Mouse (Mus musculus): ENCODE measurements around the gene Slc35f5. TPM values are rescaled to one million over a fixed set of nuclear protein-coding genes. Genes with fewer than 3 reads are reported as not detected.
"Not testable (repeated sequence)": the region's sequence is repeated elsewhere in the genome, so short reads cannot be mapped to it uniquely, and the experiment has no call there.

The Slc35f5 gene
- polyA plus RNA-seq (2016; fragmentation: Nextera tagmentation; extraction: Ambion mirVana), result 21.2 and 21.3 TPM in 2 replicates

GRCm38 (mm10) chr1:125560259-125561192 is at the start of gene Slc35f5:
TSS of gene Slc35f5 (plus strand) at chr1:125560595.
- no peaks in the 10 kb centered on the region for H3K27me3 ChIP-seq (ENCODE audit: insufficient read depth, poor library complexity, severe bottlenecking)
- H3K27ac ChIP-seq, result peak within 1 kb of the TSS; percentile 92
- no peaks in the 10 kb centered on the region for H3K9me3 ChIP-seq
- peak; percentile 97 for DNase-seq (ENCODE audit: low spot score)
- WGBS, result under 1% methylated on average over 61 of the region's 61 CpGs
- no peaks in the 10 kb centered on the region for H3K36me3 ChIP-seq
- H3K4me3 ChIP-seq, result peak within 1 kb of the TSS; percentile 87
- H3K4me1 ChIP-seq (replicated peaks), result peaks cover 15% of the 10 kb centered on the region

- Histone ChIP-seq H3K9me3 (no peaks in the 10 kb centered on the region), H3K27ac (no peak overlapping the region), H3K27me3 (ENCODE audit: insufficient read depth, poor library complexity, severe bottlenecking) (no peaks in the 10 kb centered on the region), H3K4me3 (no peak overlapping the region), H3K4me1 (replicated peaks) (no peaks in the 10 kb centered on the region), H3K36me3 (no peaks in the 10 kb centered on the region)
- DNase-seq (ENCODE audit: low spot score), result no peak
- WGBS, result 89% methylated on average over 5 of the region's 5 CpGs
These were observed 45.7 kb upstream of the Slc35f5 start for GRCm38 (mm10) chr1:125514706-125515105.

GRCm38 (mm10) chr1:125516910-125517659 is 43.3 kb upstream of the Slc35f5 start:
- no peaks in the 10 kb centered on the region for H3K4me1 ChIP-seq (replicated peaks)
- whole genome bisulfite sequencing, result 81% methylated on average over 7 of the region's 7 CpGs
- no peak for DNase-seq (ENCODE audit: low spot score)
- no peak overlapping the region for H3K27ac ChIP-seq
- H3K9me3 ChIP-seq, result no peaks in the 10 kb centered on the region
- no peaks in the 10 kb centered on the region for H3K27me3 ChIP-seq (ENCODE audit: insufficient read depth, poor library complexity, severe bottlenecking)
- H3K4me3 ChIP-seq, result no peak overlapping the region
- H3K36me3 ChIP-seq, result no peaks in the 10 kb centered on the region

GRCm38 (mm10) chr1:125519107-125519611 is 41.2 kb upstream of the Slc35f5 start:
- no peaks in the 10 kb centered on the region for H3K9me3 ChIP-seq
- no peaks in the 10 kb centered on the region for H3K27me3 ChIP-seq (ENCODE audit: insufficient read depth, poor library complexity, severe bottlenecking)
- H3K4me1 ChIP-seq (replicated peaks), result no peaks in the 10 kb centered on the region
- no peak overlapping the region for H3K27ac ChIP-seq
- 65% methylated on average over 5 of the region's 5 CpGs for WGBS
- H3K36me3 ChIP-seq, result no peaks in the 10 kb centered on the region
- no peak for DNase-seq (ENCODE audit: low spot score)
- H3K4me3 ChIP-seq, result no peak overlapping the region

- no peaks in the 10 kb centered on the region for H3K36me3 ChIP-seq
- H3K4me1 ChIP-seq (replicated peaks), result no peaks in the 10 kb centered on the region
- no peak overlapping the region for H3K4me3 ChIP-seq
- no peaks in the 10 kb centered on the region for H3K9me3 ChIP-seq
- DNase-seq (ENCODE audit: low spot score), result no peak
- H3K27ac ChIP-seq, result no peak overlapping the region
- 77% methylated on average over 7 of the region's 7 CpGs for WGBS
- H3K27me3 ChIP-seq (ENCODE audit: insufficient read depth, poor library complexity, severe bottlenecking), result no peaks in the 10 kb centered on the region
These were observed 34.3 kb upstream of the Slc35f5 start for GRCm38 (mm10) chr1:125525965-125526665.

- Histone ChIP-seq H3K4me1 (replicated peaks) (no peaks in the 10 kb centered on the region), H3K9me3 (no peaks in the 10 kb centered on the region), H3K4me3 (no peak overlapping the region), H3K27me3 (ENCODE audit: insufficient read depth, poor library complexity, severe bottlenecking) (no peaks in the 10 kb centered on the region), H3K36me3 (no peaks in the 10 kb centered on the region), H3K27ac (no peak overlapping the region)
- WGBS, result 85% methylated on average over 1 of the region's 1 CpGs
- no peak for DNase-seq (ENCODE audit: low spot score)
These were observed 33.8 kb upstream of the Slc35f5 start for GRCm38 (mm10) chr1:125526666-125527004.

GRCm38 (mm10) chr1:125527364-125527763 is 33.0 kb upstream of the Slc35f5 start:
- Histone ChIP-seq H3K36me3 (no peaks in the 10 kb centered on the region), H3K27me3 (ENCODE audit: insufficient read depth, poor library complexity, severe bottlenecking) (no peaks in the 10 kb centered on the region), H3K27ac (no peak overlapping the region), H3K4me1 (replicated peaks) (no peaks in the 10 kb centered on the region), H3K4me3 (no peak overlapping the region), H3K9me3 (no peaks in the 10 kb centered on the region)
- WGBS, result 86% methylated on average over 3 of the region's 3 CpGs
- DNase-seq (ENCODE audit: low spot score), result no peak

- not testable (repeated sequence) for H3K4me1 ChIP-seq (replicated peaks)
These were observed 27.0 kb upstream of the Slc35f5 start for GRCm38 (mm10) chr1:125533180-125533912.

GRCm38 (mm10) chr1:125537131-125537530 is 23.3 kb upstream of the Slc35f5 start:
- H3K9me3 ChIP-seq, result no peaks in the 10 kb centered on the region
- H3K4me3 ChIP-seq, result no peak overlapping the region
- no peaks in the 10 kb centered on the region for H3K4me1 ChIP-seq (replicated peaks)
- H3K27ac ChIP-seq, result no peak overlapping the region
- H3K27me3 ChIP-seq (ENCODE audit: insufficient read depth, poor library complexity, severe bottlenecking), result no peaks in the 10 kb centered on the region
- no peak for DNase-seq (ENCODE audit: low spot score)
- H3K36me3 ChIP-seq, result no peaks in the 10 kb centered on the region
- 94% methylated on average over 2 of the region's 2 CpGs for WGBS

More at GRCm38 (mm10) chr1:125533180-125533912, 27.0 kb upstream of the Slc35f5 start:
- 80% methylated on average over 10 of the region's 10 CpGs for WGBS
- H3K27me3 ChIP-seq (ENCODE audit: insufficient read depth, poor library complexity, severe bottlenecking); H3K4me3 ChIP-seq; H3K36me3 ChIP-seq; DNase-seq (ENCODE audit: low spot score); H3K27ac ChIP-seq; H3K9me3 ChIP-seq: not testable (repeated sequence)

GRCm38 (mm10) chr1:125537776-125538175 is 22.6 kb upstream of the Slc35f5 start:
- no peak overlapping the region for H3K4me3 ChIP-seq
- DNase-seq (ENCODE audit: low spot score), result no peak
- no peaks in the 10 kb centered on the region for H3K27me3 ChIP-seq (ENCODE audit: insufficient read depth, poor library complexity, severe bottlenecking)
- H3K4me1 ChIP-seq (replicated peaks), result no peaks in the 10 kb centered on the region
- H3K9me3 ChIP-seq, result no peaks in the 10 kb centered on the region
- 90% methylated on average over 8 of the region's 8 CpGs for WGBS
- no peaks in the 10 kb centered on the region for H3K36me3 ChIP-seq
- H3K27ac ChIP-seq, result no peak overlapping the region

- no peak for DNase-seq (ENCODE audit: low spot score)
- Histone ChIP-seq H3K9me3 (no peaks in the 10 kb centered on the region), H3K27me3 (ENCODE audit: insufficient read depth, poor library complexity, severe bottlenecking) (no peaks in the 10 kb centered on the region), H3K4me3 (no peak overlapping the region), H3K4me1 (replicated peaks) (no peaks in the 10 kb centered on the region), H3K36me3 (no peaks in the 10 kb centered on the region), H3K27ac (no peak overlapping the region)
- 78% methylated on average over 2 of the region's 2 CpGs for WGBS
These were observed 21.1 kb upstream of the Slc35f5 start for GRCm38 (mm10) chr1:125539312-125539711.
